Mouse (Mus musculus): Measurements from ENCODE around the gene Ppig.
"Not testable (repeated sequence)": the region's sequence is repeated elsewhere in the genome, so short reads cannot be mapped to it uniquely, and the experiment has no call there.

Gene Ppig

DNA sequence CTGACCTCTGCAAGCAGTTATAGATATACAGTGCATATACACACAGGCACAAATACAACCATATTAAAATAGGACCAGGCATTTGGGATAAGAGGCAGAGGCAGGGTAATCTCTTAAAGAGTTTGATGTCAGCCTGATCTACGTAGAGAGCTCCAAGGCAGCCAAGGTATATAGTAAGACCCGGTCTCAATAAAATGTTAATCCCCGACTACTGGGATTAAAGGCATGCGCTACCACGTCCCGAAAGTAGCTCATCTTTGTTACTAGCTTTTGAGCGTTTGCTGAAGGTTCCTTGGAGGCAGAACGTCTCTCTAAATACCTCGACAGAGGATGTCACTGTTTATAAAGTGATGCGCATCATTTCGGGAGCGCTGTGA, at the start of gene Ppig:
Gene Ppig (plus strand): TSS at position 273 of the 377 bp plus-strand sequence.
- in situ Hi-C loops (cut with MboI, MseI): loop anchor here (5.0 kb wide), 1 partner anchor 70 kb away; no protein-coding TSS in a partner anchor

DNA sequence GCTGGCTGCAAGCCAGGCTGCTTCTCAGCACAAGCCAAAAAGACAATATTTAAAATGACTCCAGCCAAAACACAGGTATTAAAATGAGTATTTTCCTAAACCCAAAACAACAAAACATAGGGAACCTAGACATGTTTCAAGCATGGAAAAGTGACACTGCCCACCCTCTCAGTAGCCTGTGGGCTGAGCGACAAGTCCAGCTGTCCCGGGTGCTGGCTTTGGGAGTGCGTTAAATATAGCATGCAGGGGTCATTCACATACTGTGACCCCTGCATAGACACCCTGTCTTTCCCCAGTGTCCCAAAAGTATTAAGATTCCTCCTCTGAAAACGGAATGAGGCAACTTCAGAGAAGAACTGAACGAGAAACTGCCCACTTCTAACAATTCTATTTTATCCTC, 48.6 kb upstream of the Ppig start:
- in situ Hi-C loops (cut with MboI, MseI): no loop called here

DNA sequence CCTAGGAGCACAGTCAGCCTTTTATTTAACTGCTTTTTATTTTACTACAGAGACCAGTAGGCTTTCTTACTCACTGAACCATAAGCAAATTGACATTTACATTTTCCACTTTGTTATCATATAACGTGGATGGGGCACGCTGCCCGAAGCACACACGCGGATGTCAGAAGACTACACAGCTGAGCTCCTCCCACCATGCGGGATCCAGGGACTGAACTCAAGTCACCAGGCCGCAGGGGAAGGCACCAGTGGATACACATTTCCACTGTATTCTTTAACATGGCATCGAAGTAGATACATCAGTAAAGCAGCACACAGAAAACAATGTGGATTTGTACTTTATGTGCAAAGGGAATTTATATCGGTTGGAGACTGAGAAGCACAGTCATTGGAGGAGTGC, 47.1 kb upstream of the Ppig start:
- in situ Hi-C loops (cut with MboI, MseI): no loop called here

DNA sequence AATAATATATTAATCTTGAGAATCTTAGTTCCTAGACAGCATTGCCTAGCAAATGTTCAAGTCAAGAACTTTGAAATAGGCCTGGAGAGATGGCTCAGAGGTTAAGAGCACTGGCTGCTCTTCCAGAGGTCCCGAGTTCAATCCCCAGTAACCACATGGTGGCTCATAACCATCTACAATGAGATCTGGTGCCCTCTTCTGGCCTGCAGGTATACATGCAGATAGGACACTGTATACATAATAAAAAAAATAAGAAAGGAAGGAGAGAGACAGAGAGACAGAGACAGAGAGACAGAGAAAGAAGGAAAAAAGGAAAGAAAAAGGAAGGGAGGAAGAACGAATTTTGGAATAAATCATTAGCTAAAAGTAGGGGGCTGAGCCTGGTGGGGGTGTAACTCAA, 45.6 kb upstream of the Ppig start:
- in situ Hi-C loops (cut with MboI, MseI): no loop called here

DNA sequence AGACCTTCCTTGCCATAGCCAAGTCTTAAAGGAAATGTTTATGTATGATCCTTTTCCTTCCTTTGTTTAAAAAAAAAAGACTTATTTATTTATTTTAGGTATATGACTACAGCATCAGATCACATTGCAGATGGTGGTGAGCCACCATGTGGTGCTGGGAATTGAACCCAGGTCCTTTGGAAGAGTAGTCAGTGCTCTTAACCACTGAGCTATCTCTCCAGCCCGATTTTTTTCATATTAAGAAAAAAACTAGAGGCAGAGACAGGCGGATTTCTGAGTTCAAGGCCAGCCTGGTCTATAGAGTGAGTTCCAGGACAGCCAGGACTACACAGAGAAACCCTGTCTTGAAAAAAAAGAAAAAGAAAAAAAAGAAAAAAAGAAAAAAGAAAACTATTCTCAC, 45.1 kb upstream of the Ppig start:
- in situ Hi-C loops (cut with MboI, MseI): not testable (repeated sequence)

DNA sequence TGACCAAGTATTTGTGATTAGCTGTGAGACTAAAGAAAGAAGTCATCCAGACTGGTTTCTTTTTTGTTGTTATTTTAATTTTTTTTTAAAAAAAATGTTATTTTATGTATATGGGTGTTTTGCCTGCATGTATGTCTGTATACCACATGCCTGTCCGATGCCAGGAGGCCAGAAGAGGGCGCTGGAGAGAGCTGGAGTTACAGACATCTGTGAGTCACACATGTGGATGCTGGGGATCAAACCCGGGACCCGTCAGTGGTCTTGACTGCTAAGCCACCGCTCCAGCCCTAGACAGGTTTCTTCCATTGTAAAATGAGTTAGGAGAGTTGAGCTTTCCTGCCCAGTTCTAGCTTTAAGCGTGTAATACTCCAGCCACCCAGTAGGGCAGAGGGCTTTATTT, 42.4 kb upstream of the Ppig start:
- in situ Hi-C loops (cut with MboI, MseI): no loop called here

DNA sequence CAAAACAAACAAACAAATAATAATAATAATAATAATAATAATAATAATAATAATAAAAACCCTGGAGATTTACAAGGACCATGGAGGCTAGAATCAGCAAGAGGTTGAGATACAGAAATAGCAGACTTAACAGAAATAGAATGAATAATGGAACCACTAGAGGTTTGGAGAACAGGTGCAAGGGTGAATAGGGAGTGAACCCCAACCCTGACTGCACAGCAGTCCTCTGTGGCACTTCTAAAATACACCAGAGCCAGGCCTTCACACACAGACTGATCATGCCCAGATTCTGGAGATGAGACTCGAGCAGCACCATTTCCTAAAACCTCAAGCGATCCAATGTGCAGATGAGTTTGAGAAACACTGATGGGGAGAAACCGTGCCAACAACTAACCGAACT, 40.4 kb upstream of the Ppig start:
- in situ Hi-C loops (cut with MboI, MseI): no loop called here

DNA sequence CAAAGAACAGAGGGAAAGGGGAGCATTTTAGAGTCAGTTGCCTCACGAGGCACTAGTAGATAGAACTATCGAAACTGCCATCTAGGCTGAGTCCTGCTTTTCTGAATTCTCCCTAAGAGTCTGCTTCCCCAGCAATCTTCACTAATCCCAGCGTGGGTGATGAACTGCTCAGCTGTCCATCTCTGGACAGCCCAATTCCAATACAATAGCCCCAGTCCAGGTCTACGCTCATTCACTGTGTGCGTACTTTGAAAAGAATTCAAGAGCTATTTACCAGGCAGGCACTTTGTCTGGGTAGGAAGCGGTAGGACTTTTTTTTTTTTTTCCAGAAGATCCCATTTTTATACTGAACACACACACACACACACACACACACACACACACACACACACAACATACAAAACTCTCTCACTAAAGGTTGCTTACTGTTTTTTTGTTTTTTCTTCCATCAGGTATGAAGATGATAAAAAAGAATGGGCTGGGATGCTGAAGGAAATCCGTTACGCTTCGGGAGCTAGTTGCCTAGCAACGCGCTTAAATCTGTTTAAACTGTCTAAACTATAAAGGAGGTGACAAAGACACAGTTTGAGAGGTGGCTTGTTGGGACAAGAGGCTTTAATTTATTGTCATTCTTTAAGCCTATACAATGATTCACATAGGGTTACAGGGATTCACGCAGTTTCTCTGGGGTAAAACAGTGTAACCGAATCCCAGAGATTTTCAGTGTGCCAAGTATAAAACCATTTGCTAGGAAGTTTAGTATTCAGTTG, 39.1 kb upstream of the Ppig start:
- in situ Hi-C loops (cut with MboI, MseI): no loop called here

DNA sequence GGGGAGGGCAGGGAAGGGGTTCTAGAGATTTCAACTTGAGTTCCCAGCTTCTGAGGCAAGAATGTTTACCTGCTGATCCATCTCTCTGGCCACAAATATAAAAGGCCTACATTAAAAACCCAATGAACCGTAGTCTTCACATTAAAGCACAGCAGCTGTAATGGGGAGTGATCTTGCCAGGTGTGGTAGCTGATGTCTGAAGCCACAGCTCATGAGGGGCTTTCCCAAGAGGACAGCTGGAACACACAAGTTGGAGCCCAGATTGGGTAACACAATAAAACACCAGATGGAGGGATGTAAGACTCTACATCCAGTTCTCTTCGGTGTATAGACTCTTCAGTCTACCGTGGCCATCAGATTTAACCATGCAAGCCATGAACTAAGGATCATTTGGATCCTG, 37.9 kb upstream of the Ppig start:
- in situ Hi-C loops (cut with MboI, MseI): no loop called here

DNA sequence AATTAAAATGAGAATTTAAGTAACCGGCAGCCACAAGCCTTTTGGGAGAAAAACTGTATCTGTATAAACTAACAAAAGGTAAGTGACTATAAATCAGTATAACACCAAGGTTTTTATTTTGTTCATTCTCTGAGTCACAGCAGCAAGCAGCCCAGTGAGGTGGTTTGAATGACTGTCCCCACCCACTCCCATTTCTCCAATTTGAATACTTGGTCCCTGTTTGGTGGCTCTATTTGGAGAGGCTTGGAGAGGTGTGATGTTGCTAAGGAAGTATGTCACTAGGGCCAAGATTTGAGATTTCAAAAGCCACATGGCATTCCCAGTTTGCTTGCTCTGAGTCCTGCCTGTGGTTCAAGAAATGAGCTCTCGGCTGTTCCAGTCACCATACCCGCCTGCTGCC, 32.1 kb upstream of the Ppig start:
- in situ Hi-C loops (cut with MboI, MseI): no loop called here

DNA sequence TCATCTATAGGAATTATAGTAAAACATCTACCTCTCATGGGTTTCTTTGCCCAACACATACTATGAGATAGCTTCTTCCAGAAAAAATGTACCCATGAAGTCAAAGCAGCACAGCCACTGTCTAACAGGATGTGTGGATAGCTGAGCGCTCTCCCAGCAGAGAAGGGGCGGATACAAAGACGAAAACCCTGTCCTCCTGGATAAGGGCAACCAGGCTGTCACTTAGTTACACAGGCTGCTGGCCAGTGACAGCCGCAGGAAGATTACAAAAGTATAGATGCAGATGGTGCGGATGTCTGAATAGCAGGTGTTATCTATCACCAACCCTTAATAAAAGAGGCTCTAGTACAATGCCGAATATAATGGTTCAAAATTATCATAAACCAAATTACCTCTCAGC, 31.5 kb upstream of the Ppig start:
- in situ Hi-C loops (cut with MboI, MseI): no loop called here

DNA sequence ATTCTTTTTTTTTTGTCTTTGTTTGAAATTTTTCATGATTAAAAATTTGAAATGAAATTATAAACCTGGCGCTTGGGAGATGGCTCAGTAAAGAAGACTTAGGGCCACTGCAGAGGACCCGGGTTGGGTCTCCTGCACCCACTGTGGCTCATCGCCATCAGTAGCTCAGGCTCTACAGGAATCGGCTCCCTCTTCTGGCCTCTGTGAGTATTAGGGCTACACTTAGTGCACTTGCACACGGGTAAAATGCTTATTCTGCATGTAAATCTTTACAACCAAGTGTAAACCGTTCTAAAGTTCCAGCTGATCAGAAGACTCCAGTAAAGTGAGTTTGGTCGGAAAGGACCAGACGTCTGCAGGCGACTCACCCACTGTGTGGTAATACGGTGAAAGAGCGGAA, 28.8 kb upstream of the Ppig start:
- in situ Hi-C loops (cut with MboI, MseI): no loop called here

DNA sequence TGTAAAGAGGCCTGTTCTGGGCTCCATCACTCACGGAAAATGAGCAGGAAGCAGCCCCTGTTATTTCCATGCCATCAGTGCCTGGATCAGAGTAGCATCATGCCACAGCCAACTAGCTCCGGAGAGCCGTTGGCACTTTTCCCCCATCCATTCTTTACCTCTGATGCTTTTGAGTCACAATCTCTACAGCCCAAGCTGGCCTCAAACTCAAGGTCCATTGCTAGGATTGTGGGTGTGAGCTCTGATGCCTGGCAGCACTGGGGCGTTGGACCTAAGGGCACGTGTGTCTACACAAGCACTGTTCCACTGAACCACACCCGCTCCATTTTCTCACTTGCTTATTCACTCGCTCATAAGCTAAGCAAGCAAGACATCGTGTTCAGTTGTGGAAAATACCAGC, 21.9 kb upstream of the Ppig start:
- in situ Hi-C loops (cut with MboI, MseI): no loop called here

DNA sequence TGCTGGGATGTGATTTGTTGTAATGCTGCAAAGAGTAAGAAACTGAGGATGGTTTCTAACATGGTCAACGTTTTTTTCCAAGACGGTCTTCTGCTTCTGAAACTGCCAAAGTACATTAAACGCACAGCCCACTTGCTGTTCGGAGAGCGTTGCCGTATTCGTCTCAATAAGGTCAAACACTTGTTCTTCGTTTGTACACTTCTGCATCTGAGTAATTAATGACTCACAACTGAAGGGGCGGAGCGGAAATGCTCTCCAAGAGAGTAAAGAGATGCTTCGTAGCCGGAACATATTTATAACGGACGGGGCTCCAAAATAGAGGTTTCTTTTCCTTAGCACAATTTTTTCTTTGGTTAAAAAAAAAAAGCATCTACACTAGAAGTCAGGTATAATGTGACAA, 10.2 kb upstream of the Ppig start:
- in situ Hi-C loops (cut with MboI, MseI): no loop called here

DNA sequence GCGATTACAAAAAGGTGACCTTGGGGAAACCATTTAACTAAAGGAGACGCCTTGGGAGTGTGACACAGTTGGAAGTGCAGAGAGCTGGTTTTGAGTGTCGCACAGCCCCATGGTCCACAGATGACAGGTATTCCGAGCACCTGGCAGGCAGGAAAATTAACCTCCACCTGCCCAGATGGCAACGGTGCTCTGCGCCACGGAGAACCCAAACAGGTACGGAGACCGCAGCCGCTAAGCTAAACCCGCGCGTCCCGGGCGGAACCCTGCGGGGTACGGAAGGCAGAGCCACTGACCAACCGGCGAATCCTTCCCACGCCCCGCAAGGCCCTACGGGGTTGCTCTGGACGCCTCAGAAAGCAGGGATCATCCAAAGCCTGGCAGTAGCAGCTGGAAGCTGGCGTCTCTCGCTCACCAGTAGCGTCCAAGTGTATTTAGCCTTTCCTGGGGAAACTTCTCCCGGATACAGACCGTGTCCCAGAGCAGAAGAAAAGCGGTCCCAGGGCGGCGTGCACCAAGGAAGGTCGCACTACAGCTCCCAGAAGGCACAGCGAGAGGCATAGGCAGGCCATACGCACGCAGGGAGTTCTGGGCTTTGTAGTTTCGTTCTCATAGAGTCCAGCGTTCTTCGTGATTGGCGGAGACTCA, 9.2 kb upstream of the Ppig start, which contains the start of gene Fastkd1:
Gene Fastkd1 (minus strand): TSS at position 536 of the 645 bp plus-strand sequence.
- in situ Hi-C loops (cut with MboI, MseI): no loop called here

DNA sequence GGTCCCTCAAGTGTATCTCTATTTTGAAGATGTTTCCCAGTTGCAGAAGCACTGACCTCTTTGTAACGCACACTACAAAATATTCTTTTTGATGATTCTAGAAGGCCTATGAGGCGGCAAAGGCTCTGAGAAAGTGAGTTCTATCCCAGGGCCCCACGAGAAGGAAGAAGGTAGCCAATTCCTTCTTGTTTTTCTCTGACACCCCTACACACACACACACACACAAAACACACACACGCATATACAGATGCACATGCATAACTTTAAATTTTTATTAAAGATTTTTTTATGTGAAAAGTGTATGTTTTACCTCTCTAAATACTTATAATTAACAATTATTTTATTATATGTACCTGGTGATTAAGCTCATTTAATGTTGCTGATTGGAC, 8.7 kb upstream of the Ppig start:
- in situ Hi-C loops (cut with MboI, MseI): no loop called here

DNA sequence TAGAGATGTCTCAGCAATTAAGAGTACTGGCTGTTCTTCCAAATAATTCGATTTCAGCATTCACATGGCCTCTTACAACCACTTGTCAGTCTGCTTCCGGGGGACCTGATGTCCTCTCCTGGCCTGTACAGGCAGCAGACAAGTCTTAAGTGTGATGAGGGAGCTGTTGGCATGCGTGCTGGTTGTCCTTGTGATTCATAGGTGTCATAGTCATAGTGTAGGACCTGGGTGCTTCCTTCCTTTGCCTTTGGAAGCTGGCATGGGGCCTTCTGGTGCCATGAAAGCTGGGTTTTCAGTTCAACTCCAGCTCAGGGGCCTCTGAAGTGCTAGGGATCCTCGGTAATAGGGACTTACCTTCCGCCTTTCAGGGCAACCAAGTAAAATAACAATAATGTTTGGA, 8.2 kb upstream of the Ppig start:
- in situ Hi-C loops (cut with MboI, MseI): no loop called here

DNA sequence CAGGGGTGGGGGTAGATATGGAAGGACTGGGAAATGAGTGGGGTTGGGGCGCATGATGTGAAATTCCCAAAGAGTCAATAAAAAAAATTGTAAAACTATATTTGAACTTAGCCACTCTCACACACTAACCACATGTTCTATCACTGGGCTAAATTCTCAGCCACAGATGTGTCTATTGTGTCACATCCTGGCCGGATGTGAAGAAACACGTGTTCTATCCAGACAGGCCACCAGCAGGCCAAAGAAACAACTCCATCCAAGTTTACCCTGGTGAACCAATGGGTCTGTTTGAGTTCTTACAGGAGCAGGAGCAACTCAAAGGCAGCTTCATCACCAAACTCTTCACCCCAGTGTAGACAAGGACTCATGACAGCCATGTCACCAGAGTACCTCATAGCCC, 5.9 kb upstream of the Ppig start:
- in situ Hi-C loops (cut with MboI, MseI): no loop called here

DNA sequence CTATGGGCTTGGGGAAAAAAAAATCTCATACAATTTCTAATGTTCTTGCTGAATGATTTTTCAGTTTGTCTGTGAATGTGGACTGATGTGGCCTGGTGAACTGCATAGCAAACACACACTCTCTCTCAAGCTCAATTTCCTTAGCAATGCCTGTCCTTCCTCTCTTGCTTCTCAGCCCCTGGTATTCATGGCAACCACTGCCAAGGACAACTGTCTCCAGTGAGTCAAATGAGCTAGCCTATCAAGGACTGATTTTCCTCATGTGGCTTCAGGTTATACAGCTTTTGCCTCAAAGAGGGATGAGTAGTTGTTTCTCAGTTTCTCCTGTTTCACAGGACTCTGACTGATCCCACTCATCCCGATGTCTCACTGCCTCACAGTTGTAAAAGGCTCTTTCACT, 3.2 kb upstream of the Ppig start:
- in situ Hi-C loops (cut with MboI, MseI): no loop called here

DNA sequence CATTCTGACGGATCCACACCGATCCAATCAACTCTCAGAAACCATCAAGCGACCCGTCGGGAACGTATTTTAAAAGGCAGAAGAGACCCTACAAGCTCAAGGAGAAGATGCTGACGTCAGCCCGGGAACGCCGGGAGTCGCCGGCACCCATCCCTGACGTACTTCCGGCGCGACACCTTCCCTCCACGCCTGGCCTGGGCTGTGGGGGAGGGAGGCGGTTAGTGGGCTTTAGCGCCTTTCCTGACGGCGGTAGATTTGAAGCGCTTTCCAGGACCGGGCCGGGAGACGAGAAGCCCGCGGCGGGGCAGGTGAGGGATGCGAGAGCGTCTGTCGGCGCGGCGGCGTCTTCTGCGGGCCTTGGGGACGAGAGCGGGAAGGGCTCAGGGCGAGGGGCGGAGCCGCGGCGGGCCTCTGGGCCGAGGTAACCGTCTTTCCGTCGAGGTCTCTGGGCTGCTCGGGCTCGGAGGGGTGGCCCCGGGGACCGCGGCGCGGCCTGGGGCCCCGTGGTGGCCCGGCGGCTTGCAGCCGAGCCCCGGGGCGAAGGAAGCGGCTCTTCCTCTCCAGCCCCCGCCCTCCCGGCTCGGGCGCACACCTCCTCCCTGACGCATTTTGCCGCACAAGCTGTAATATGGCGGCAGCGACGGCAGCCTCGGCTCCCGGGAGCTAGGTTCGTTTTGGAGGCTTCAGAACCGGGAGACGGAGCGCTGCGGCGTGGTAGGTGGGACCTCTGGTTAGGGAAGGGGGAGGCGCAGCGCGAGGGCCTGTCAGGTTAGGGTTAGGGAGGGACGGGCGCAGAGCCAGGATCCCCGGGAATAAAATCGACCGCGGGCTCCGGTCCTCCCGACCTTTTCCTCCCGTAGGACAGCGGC, 539 bp downstream of the Ppig start:
- in situ Hi-C loops (cut with MboI, MseI): loop anchor here (5.0 kb wide), 1 partner anchor 69 kb away; no protein-coding TSS in a partner anchor

DNA sequence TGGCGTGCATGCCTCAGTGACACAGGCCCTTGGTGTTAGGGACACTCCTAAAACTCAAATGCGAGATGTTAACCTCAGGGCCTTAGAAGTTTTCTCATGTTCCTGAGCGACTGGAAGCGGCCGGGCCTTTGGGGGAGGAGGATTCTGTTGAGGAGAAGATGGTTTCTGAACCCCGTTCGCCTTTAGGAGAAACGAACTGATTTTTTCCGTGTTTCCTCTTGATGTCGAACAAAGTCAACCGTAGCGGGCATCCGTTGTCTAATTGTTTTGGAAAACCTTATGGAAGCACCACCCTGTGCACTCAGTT, 1.1 kb downstream of the Ppig start:
- in situ Hi-C loops (cut with MboI, MseI): loop anchor here (5.0 kb wide), 1 partner anchor 69 kb away; no protein-coding TSS in a partner anchor

DNA sequence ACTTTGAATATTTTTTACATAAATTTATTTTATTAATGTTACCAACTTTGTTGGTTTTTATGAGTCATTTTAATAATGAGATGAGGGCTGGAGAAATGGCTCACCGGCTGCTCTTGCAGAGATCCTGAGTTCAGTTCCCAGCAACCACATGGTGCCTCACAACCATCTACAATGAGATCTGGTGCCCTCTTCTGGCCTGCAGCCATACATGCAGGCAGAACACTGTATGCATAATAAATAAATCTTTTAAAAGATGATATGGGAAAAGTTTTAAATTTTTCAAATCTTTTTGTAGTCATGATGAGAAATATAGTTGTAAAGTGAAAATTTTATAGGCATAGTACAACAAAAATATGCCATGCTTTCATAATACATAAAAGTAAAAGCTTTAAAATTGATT, 22.7 kb downstream of the Ppig start:
- in situ Hi-C loops (cut with MboI, MseI): no loop called here

DNA sequence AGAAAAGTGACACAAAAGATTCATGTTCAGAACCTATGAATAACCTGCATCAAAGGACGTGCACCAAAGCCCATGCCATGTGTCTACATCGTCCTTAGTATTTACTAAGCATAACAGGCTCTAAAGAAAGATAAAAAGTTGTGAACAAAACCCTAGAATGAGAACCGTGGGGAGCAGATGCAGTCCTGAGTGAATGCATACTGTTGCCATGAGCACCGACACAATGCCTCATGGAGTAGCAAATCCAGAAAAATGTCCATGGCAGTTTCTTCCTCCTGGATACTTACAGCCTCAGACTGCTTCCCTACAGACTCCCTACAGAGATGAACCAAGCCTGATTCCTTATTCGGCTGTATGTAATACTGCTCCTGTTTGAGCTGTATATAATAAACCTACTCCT, 38.6 kb downstream of the Ppig start:
- in situ Hi-C loops (cut with MboI, MseI): no loop called here
